Mouse (Mus musculus) lung, postnatal 4 days (tissue): Measurements from ENCODE around the gene Dicer1.

Experiments used
- DNase-seq, 2 experiments: peaks; one replicate each; pipeline ENCODE4 v3.0.0; 2021

Dicer1 gene

GRCm38 (mm10) chr12:104751814-104752765 lies at the start of gene Dicer1:
TSS of gene Dicer1 (minus strand) at chr12:104751952.
- DNase-seq = peak; percentile 98 to 99

GRCm38 (mm10) chr12:104799365-104799764 lies 47.6 kb upstream of the Dicer1 start:
- no peak for DNase-seq

- DNase-seq = no peak
Observed at GRCm38 (mm10) chr12:104797905-104798304, 46.2 kb upstream of the Dicer1 start.

- no peak for DNase-seq
Observed at GRCm38 (mm10) chr12:104796635-104797378, 45.1 kb upstream of the Dicer1 start.

GRCm38 (mm10) chr12:104794957-104795356 lies 43.2 kb upstream of the Dicer1 start:
- DNase-seq = no peak

GRCm38 (mm10) chr12:104793486-104793885 lies 41.7 kb upstream of the Dicer1 start:
- no peak for DNase-seq

GRCm38 (mm10) chr12:104777603-104778002 lies 25.9 kb upstream of the Dicer1 start:
- no peak for DNase-seq

- no peak for DNase-seq
Observed at GRCm38 (mm10) chr12:104771941-104772340, 20.2 kb upstream of the Dicer1 start.

- no peak for DNase-seq
Observed at GRCm38 (mm10) chr12:104769201-104769785, 17.5 kb upstream of the Dicer1 start.

GRCm38 (mm10) chr12:104767183-104767582 lies 15.4 kb upstream of the Dicer1 start:
- DNase-seq = no peak

GRCm38 (mm10) chr12:104765761-104766160 lies 14.0 kb upstream of the Dicer1 start:
- no peak for DNase-seq

GRCm38 (mm10) chr12:104765116-104765515 lies 13.4 kb upstream of the Dicer1 start:
- DNase-seq = no peak

GRCm38 (mm10) chr12:104763918-104764317 lies 12.2 kb upstream of the Dicer1 start:
- no peak for DNase-seq

GRCm38 (mm10) chr12:104761411-104761810 lies 9.7 kb upstream of the Dicer1 start:
- no peak for DNase-seq

- DNase-seq = no peak
Observed at GRCm38 (mm10) chr12:104758066-104758465, 6.3 kb upstream of the Dicer1 start.

GRCm38 (mm10) chr12:104753686-104754085 lies 1.9 kb upstream of the Dicer1 start:
- no peak for DNase-seq

- peak in 1 of 2 experiments; percentile 52 for DNase-seq
Observed at GRCm38 (mm10) chr12:104751331-104751813, 380 bp downstream of the Dicer1 start.

GRCm38 (mm10) chr12:104748946-104749345 lies 2.8 kb downstream of the Dicer1 start:
- DNase-seq = no peak

GRCm38 (mm10) chr12:104747252-104747651 lies 4.5 kb downstream of the Dicer1 start:
- DNase-seq = no peak

- no peak for DNase-seq
Observed at GRCm38 (mm10) chr12:104746601-104747000, 5.2 kb downstream of the Dicer1 start.

- no peak for DNase-seq
Observed at GRCm38 (mm10) chr12:104743687-104744086, 8.1 kb downstream of the Dicer1 start.

- DNase-seq = no peak
Observed at GRCm38 (mm10) chr12:104742247-104742646, 9.5 kb downstream of the Dicer1 start.
